In genomic region chr9:60528269-60528668, GRCm38 (mm10) we compare ENCODE assay signal across 18 mouse cellular contexts. TPM values are rescaled to one million over a fixed set of nuclear protein-coding genes. Genes with fewer than 3 reads are reported as not detected.
"Had no signal": no experiment of that assay in that cellular context is flagged by ENCODE, and none has a peak within 500 bp of the region (broad histone marks: within the 10 kb centered on the region; RNA-seq: fewer than 3 reads in every experiment).

No protein-coding gene starts in this region.

- ATAC-seq: liver, postnatal 0 days; lung, postnatal 0 days; midbrain, embryonic 13.5 days; midbrain, embryonic 16.5 days had no signal

- H3K27ac ChIP-seq: limb, embryonic 12.5 days; limb, embryonic 15.5 days; liver, embryonic 14.5 days; midbrain, embryonic 10.5 days; midbrain, embryonic 13.5 days had no signal

- H3K9me3 ChIP-seq: limb, embryonic 12.5 days; limb, embryonic 15.5 days; megakaryocyte, embryonic 14.5 days; midbrain, embryonic 10.5 days; midbrain, embryonic 13.5 days had no signal

- H3K4me2 ChIP-seq: limb, embryonic 12.5 days; limb, embryonic 15.5 days; liver, embryonic 11.5 days; lung, embryonic 14.5 days; midbrain, embryonic 13.5 days had no signal

- H3K4me3 ChIP-seq: limb, embryonic 12.5 days; limb, embryonic 15.5 days; megakaryocyte, embryonic 14.5 days; midbrain, embryonic 10.5 days; midbrain, embryonic 13.5 days had no signal

- DNase-seq: kidney, adult 8-10 months; kidney, postnatal 14 days; kidney, postnatal 4 days; left cerebral cortex, postnatal 4 days; liver, postnatal 0 days; lung, embryonic 14.5 days; thymus, adult 18-20 months; thymus, postnatal 36 days had no signal

- H3K4me1 ChIP-seq: midbrain, embryonic 13.5 days had no signal

- H3K27me3 ChIP-seq: limb, embryonic 12.5 days; limb, embryonic 15.5 days had no signal

- H3K9ac ChIP-seq: limb, embryonic 12.5 days; limb, embryonic 15.5 days; liver, embryonic 14.5 days; liver, postnatal 0 days; lung, embryonic 14.5 days; midbrain, embryonic 13.5 days had no signal

- H3K36me3 ChIP-seq: limb, embryonic 12.5 days; limb, embryonic 15.5 days; midbrain, embryonic 10.5 days; midbrain, embryonic 13.5 days had no signal

RNA-seq across cellular contexts. Expression of gene Thsd4, which starts 6.4 kb away (rescaled TPM):
- total RNA-seq: monocyte, adult 5-6 weeks had no signal
